Mouse (Mus musculus): ENCODE results near the gene Syngap1. TPM values are rescaled to one million over a fixed set of nuclear protein-coding genes. Genes with fewer than 3 reads are reported as not detected.
"Not testable (repeated sequence)": the region's sequence is repeated elsewhere in the genome, so short reads cannot be mapped to it uniquely, and the experiment has no call there.

The Syngap1 gene
- polyA plus RNA-seq, 1 experiment from 2014 or later: 1.8 TPM

DNA sequence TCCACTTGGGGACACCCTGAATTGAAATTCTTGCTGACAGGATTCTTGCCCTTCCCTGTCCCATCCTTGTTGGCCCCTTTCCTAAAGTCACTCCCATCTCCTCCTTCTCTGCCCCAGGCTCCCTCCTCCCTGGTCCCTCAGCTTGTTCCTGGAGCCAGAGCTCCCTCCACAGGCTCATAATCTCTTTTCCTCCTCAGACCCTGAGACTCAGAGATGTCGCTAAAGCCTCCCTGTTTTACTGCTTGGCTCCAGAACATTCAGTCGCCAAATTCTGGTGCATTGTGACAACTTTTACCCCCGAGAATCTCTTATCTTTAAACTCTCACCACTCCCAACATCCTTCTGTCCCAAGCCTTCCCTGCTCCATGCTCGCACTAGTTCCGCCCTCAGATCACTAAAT, 36.7 kb upstream of the Syngap1 start:
- Histone ChIP-seq H3K9ac (no peak overlapping the region), H3K4me1 (ENCODE audit: insufficient read depth) (no peaks in the 10 kb centered on the region), H3K36me3 (ENCODE audit: insufficient read depth) (no peaks in the 10 kb centered on the region), H3K4me3 (ENCODE audit: low read depth, low read length) (no peak overlapping the region), H3K4me2 (no peak overlapping the region), H3K27me3 (ENCODE audit: insufficient read depth, low read length) (no peaks in the 10 kb centered on the region), H3K27ac (ENCODE audit: low read depth) (no peak overlapping the region), H3K9me3 (ENCODE audit: low read depth, low read length) (no peaks in the 10 kb centered on the region)
- TF ChIP-seq CTCF (IDR thresholded peaks at IDR 0.05; ENCODE audit: low read depth): no peak
- no peak for DNase-seq
- no peak for ATAC-seq (ENCODE audit: insufficient read depth)
- WGBS: 51% methylated on average over 5 of the region's 5 CpGs

- not testable (repeated sequence) for H3K4me1 ChIP-seq (ENCODE audit: insufficient read depth); H3K36me3 ChIP-seq (ENCODE audit: insufficient read depth); H3K9me3 ChIP-seq (ENCODE audit: low read depth, low read length); H3K27me3 ChIP-seq (ENCODE audit: insufficient read depth, low read length); DNase-seq; H3K27ac ChIP-seq (ENCODE audit: low read depth); H3K4me2 ChIP-seq; H3K9ac ChIP-seq; H3K4me3 ChIP-seq (ENCODE audit: low read depth, low read length); ATAC-seq (ENCODE audit: insufficient read depth)
- 89% methylated on average over 14 of the region's 15 CpGs for WGBS
Observed at GRCm38 (mm10) chr17:26907506-26907905, 33.5 kb upstream of the Syngap1 start.

GRCm38 (mm10) chr17:26915248-26915647, 25.8 kb upstream of the Syngap1 start:
- no peak for TF ChIP-seq CTCF (IDR thresholded peaks at IDR 0.05; ENCODE audit: low read depth)
- 0 out of 2 replicates have a peak, but pooled peaks cover 1% of the 10 kb centered on the region for H3K36me3 ChIP-seq (ENCODE audit: insufficient read depth)
- H3K4me1 ChIP-seq (ENCODE audit: insufficient read depth): 0 out of 2 replicates have a peak, but pooled peaks cover 3% of the 10 kb centered on the region
- DNase-seq: no peak
- WGBS: 52% methylated on average over 1 of the region's 1 CpGs
- ATAC-seq (ENCODE audit: insufficient read depth): no peak
- H3K9ac ChIP-seq: no peak overlapping the region
- H3K27ac ChIP-seq (ENCODE audit: low read depth): no peak overlapping the region
- H3K4me3 ChIP-seq (ENCODE audit: low read depth, low read length): no peak overlapping the region
- H3K4me2 ChIP-seq: no peak overlapping the region
- H3K27me3 ChIP-seq (ENCODE audit: insufficient read depth, low read length): no peaks in the 10 kb centered on the region
- H3K9me3 ChIP-seq (ENCODE audit: low read depth, low read length): no peaks in the 10 kb centered on the region

DNA sequence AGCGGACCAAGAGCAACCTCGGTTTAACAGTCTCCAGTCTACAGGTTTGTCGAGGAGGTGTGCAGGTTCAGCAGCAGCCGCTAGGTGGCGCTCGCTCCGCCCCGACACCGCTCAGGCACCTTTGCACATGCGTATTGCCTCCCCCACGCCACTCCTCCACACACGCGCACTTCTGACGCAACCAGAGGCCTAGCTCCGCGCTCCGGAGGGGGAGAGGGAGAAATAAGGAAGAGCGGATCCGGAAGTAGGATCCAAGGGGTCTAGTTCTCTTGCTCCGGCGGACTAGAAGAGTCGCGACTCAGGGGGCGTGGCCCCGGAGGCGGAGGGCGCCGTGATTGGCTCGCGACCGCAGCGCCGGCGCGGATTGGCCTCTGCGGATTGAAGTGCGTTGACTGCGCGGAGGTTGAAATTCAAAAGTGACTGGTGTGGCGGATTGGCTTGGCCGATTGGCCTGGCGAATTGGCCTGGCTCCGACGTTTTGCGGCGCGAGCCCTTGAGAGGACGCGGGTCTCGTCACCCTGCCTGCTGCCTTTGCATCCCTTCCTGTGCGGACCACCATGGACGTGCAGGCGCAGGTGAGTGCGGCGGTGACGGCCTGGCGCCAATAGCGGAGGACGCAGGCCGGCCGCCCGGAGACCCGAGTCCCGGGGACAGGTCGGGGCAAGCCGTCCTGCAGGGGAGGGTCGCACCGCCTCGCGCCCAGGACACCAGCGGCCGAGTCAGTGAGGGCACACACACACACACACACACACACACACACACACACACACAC, 24.2 kb upstream of the Syngap1 start, which contains the start of gene Kifc5b:
Gene Kifc5b, plus strand, starts transcription at position 381 of the 772 bp plus-strand sequence.
- Histone ChIP-seq H3K4me2 (peak within 1 kb of the TSS; percentile 64), H3K9ac (peak within 1 kb of the TSS; percentile 70), H3K27me3 (ENCODE audit: insufficient read depth, low read length) (no peaks in the 10 kb centered on the region), H3K27ac (ENCODE audit: low read depth) (peak within 1 kb of the TSS; percentile 58; the same call in 1 of the 2 replicates), H3K4me1 (ENCODE audit: insufficient read depth) (0 out of 2 replicates have a peak, but pooled peaks cover 3% of the 10 kb centered on the region), H3K4me3 (ENCODE audit: low read depth, low read length) (peak within 1 kb of the TSS; percentile 65), H3K36me3 (ENCODE audit: insufficient read depth) (peaks cover 17% of the 10 kb centered on the region), H3K9me3 (ENCODE audit: low read depth, low read length) (no peaks in the 10 kb centered on the region)
- TF ChIP-seq CTCF (IDR thresholded peaks at IDR 0.05; ENCODE audit: low read depth): peak; percentile 100
- peak; percentile 100 for DNase-seq
- ATAC-seq (ENCODE audit: insufficient read depth): peak; percentile 99
- WGBS: under 1% methylated on average over 72 of the region's 72 CpGs

DNA sequence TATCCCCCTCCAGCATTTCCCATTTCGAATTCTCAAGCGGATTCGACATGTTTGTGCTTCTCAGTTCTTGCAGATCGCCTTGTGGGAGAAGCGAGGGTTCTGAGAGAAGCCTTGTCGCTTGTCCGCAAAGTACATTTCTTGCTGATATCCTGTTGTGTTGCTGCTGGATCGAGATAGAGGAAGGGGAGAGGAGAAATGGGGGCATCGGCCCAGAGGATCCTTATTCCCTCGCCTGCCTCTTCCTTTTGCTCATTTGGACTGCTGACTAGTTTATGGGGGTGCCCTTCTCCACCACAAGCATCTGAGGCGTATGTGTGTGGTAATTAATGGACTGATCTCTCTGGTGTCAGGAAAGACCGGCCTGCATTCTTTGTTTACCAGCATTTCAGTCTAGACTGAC, 23.5 kb upstream of the Syngap1 start:
- peak overlapping the region; percentile 58; the same call in 1 of the 2 replicates for H3K27ac ChIP-seq (ENCODE audit: low read depth)
- not testable (repeated sequence) for ATAC-seq (ENCODE audit: insufficient read depth); H3K4me1 ChIP-seq (ENCODE audit: insufficient read depth); H3K27me3 ChIP-seq (ENCODE audit: insufficient read depth, low read length); DNase-seq; H3K9me3 ChIP-seq (ENCODE audit: low read depth, low read length)
- peaks cover 17% of the 10 kb centered on the region for H3K36me3 ChIP-seq (ENCODE audit: insufficient read depth)
- H3K9ac ChIP-seq: peak overlapping the region; percentile 70
- peak overlapping the region; percentile 65 for H3K4me3 ChIP-seq (ENCODE audit: low read depth, low read length)
- H3K4me2 ChIP-seq: peak overlapping the region; percentile 64
- WGBS: 2% methylated on average over 12 of the region's 12 CpGs

- TF ChIP-seq CTCF (IDR thresholded peaks at IDR 0.05; ENCODE audit: low read depth): no peak
- DNase-seq (no peak), ATAC-seq (ENCODE audit: insufficient read depth) (no peak)
- Histone ChIP-seq H3K4me2 (peak overlapping the region; percentile 64), H3K4me3 (ENCODE audit: low read depth, low read length) (peak overlapping the region; percentile 65), H3K27me3 (ENCODE audit: insufficient read depth, low read length) (no peaks in the 10 kb centered on the region), H3K36me3 (ENCODE audit: insufficient read depth) (peaks cover 17% of the 10 kb centered on the region), H3K27ac (ENCODE audit: low read depth) (no peak overlapping the region), H3K9ac (peak overlapping the region; percentile 70), H3K9me3 (ENCODE audit: low read depth, low read length) (no peaks in the 10 kb centered on the region), H3K4me1 (ENCODE audit: insufficient read depth) (0 out of 2 replicates have a peak, but pooled peaks cover 3% of the 10 kb centered on the region)
- WGBS: 63% methylated on average over 2 of the region's 2 CpGs
Observed at GRCm38 (mm10) chr17:26918343-26918742, 22.7 kb upstream of the Syngap1 start.

- H3K4me2 ChIP-seq; H3K27me3 ChIP-seq (ENCODE audit: insufficient read depth, low read length); ATAC-seq (ENCODE audit: insufficient read depth); H3K9ac ChIP-seq; H3K4me3 ChIP-seq (ENCODE audit: low read depth, low read length); H3K4me1 ChIP-seq (ENCODE audit: insufficient read depth); DNase-seq; H3K9me3 ChIP-seq (ENCODE audit: low read depth, low read length); H3K27ac ChIP-seq (ENCODE audit: low read depth): not testable (repeated sequence)
- 42% methylated on average over 2 of the region's 2 CpGs for WGBS
- H3K36me3 ChIP-seq (ENCODE audit: insufficient read depth): peaks cover 20% of the 10 kb centered on the region
Observed at GRCm38 (mm10) chr17:26919516-26919915, 21.5 kb upstream of the Syngap1 start.

DNA sequence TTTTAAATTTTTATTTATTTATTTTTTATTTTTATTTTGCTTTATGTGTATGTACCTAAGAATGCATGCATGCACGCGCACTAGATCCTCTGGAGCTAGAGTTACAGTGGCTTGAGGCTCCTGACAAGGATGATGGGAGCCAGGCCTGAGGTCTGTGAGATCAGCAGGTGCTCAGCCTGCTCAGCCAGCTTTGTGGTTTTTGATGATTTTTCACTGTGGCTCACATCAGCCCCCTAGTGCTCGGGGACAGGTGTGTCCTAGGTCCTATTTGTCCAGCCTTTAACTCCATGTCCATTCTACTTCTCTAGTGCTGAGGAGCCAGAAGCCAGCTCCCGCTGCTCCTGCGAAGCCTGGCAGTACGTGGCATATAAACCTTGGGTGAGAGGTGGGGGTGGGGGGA, 18.7 kb upstream of the Syngap1 start:
- H3K4me3 ChIP-seq (ENCODE audit: low read depth, low read length); H3K4me2 ChIP-seq; H3K27me3 ChIP-seq (ENCODE audit: insufficient read depth, low read length); ATAC-seq (ENCODE audit: insufficient read depth); DNase-seq; H3K4me1 ChIP-seq (ENCODE audit: insufficient read depth); H3K9ac ChIP-seq; H3K27ac ChIP-seq (ENCODE audit: low read depth); H3K9me3 ChIP-seq (ENCODE audit: low read depth, low read length): not testable (repeated sequence)
- WGBS: 87% methylated on average over 5 of the region's 6 CpGs
- peaks cover 43% of the 10 kb centered on the region for H3K36me3 ChIP-seq (ENCODE audit: insufficient read depth)

DNA sequence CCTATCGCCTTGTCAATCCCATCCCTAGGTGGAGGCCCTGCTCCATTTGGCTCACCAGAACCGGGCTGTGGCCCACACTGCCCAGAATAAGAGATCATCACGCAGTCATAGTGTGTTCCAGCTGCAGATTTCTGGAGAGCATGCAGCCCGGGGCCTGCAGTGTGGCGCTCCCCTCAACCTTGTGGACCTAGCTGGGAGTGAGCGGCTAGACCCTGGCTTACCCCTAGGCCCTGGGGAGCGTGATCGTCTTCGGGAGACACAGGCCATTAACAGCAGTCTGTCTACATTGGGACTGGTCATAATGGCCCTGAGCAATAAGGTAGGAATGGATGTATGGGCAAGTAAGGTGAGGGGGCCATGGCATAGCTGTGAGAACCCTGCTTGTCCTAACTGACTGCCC, 15.6 kb upstream of the Syngap1 start:
- not testable (repeated sequence) for H3K9ac ChIP-seq; H3K27ac ChIP-seq (ENCODE audit: low read depth); H3K27me3 ChIP-seq (ENCODE audit: insufficient read depth, low read length); H3K4me3 ChIP-seq (ENCODE audit: low read depth, low read length); H3K4me1 ChIP-seq (ENCODE audit: insufficient read depth); ATAC-seq (ENCODE audit: insufficient read depth); H3K9me3 ChIP-seq (ENCODE audit: low read depth, low read length); DNase-seq; H3K4me2 ChIP-seq
- 92% methylated on average over 9 of the region's 9 CpGs for WGBS
- peaks cover 66% of the 10 kb centered on the region for H3K36me3 ChIP-seq (ENCODE audit: insufficient read depth)
